Mouse (Mus musculus) heart, embryonic 14.5 days (tissue): Measurements from ENCODE around the gene Sh3rf1. TPM values are rescaled to one million over a fixed set of nuclear protein-coding genes. Genes with fewer than 3 reads are reported as not detected.

Experiments used
- ATAC-seq: fragments of 200-750 bp; cut with Nextera tagmentation; 2 replicates; pipeline ENCODE4 v1.8.0; 2017; ENCODE audit warnings: low read depth, moderate TSS enrichment; ENCODE audit not compliant: insufficient number of reproducible peaks, insufficient read depth, low FRiP score
- H3K27ac ChIP-seq, 2 experiments: fragments of 200-500 bp in 1 of 2; fragments of 300-500 bp in 1 of 2; sonication (generic) in 1 of 2; replicated peaks in 1 of 2; 2 replicates each; pipeline ENCODE4 v1.5.1; 2012 to 2014; ENCODE audit warnings: low read depth in 2 of 2, low read length in 2 of 2, control low read depth in 1 of 2, mild to moderate bottlenecking in 1 of 2, mixed read lengths in 1 of 2; ENCODE audit not compliant: control insufficient read depth in 1 of 2, insufficient read depth in 1 of 2
- H3K27me3 ChIP-seq: fragments of 300-500 bp; sonication (generic); 2 replicates; pipeline ENCODE4 v1.6.1; 2014; ENCODE audit warnings: mild to moderate bottlenecking, low read length, control low read depth; ENCODE audit not compliant: control insufficient read depth, insufficient read depth
- H3K36me3 ChIP-seq: fragments of 300-500 bp; sonication (generic); 2 replicates; pipeline ENCODE4 v1.6.1; 2014; ENCODE audit warnings: mild to moderate bottlenecking, control low read depth, low read length, mixed read lengths; ENCODE audit not compliant: control insufficient read depth, insufficient read depth
- H3K4me1 ChIP-seq, 2 experiments: fragments of 200-500 bp in 1 of 2; fragments of 300-500 bp in 1 of 2; sonication (generic) in 1 of 2; 2 replicates each; pipeline ENCODE4 v1.6.1; 2012 to 2014; ENCODE audit warnings: low read length in 2 of 2, control low read depth in 1 of 2, mixed read lengths in 1 of 2; ENCODE audit not compliant: control insufficient read depth in 2 of 2, insufficient read depth in 2 of 2
- H3K4me2 ChIP-seq: fragments of 300-500 bp; sonication (generic); 2 replicates; pipeline ENCODE4 v1.6.1; 2014; ENCODE audit warnings: mild to moderate bottlenecking, low read length
- H3K4me3 ChIP-seq, 2 experiments: fragments of 200-500 bp in 1 of 2; fragments of 300-500 bp in 1 of 2; sonication (generic) in 1 of 2; 2 replicates each; pipeline ENCODE4 v1.5.1; 2012 to 2014; ENCODE audit warnings: low read length in 2 of 2, mild to moderate bottlenecking in 2 of 2, control low read depth in 1 of 2, low read depth in 1 of 2, moderate library complexity in 1 of 2; ENCODE audit not compliant: control insufficient read depth in 1 of 2, insufficient read depth in 1 of 2
- H3K9ac ChIP-seq: fragments of 300-500 bp; sonication (generic); 2 replicates; pipeline ENCODE4 v1.6.1; 2014; ENCODE audit warnings: mild to moderate bottlenecking, low read length
- H3K9me3 ChIP-seq: fragments of 300-500 bp; sonication (generic); 2 replicates; pipeline ENCODE4 v1.6.1; 2016; ENCODE audit warnings: low read length, control low read depth; ENCODE audit not compliant: control insufficient read depth
- WGBS: fragments of 180-500 bp; shearing (Covaris S2); extraction: QIAGEN DNeasy Blood & Tissue Kit; methylation state at CpG from one replicate; pipeline ENCODE4 v1.1.7; 2014; 5-methylcytosine and 5-hydroxymethylcytosine counted together
- polyA plus RNA-seq: library from polyadenylated mRNA; unstranded; fragments of >200 nt; fragmentation: Nextera tagmentation; extraction: Ambion mirVana; gene quantifications from 2 replicates; pipeline ENCODE4 v1.2.1, GENCODE M21; 2014

Sh3rf1 gene
- polyA plus RNA-seq, 1 experiment from 2014 or later = 4.9 TPM

GRCm38 (mm10) chr8:61348029-61348428 lies 124.4 kb downstream of the Sh3rf1 start:
- 64% methylated on average over 5 of the region's 5 CpGs for WGBS
- no peak overlapping the region for H3K27ac ChIP-seq
- peaks cover 3% of the 10 kb centered on the region; the same call in 1 of the 2 replicates for H3K36me3 ChIP-seq
- H3K4me3 ChIP-seq = no peak overlapping the region
- no peak overlapping the region for H3K4me2 ChIP-seq
- peaks cover 9 to 12% of the 10 kb centered on the region in 2 experiments for H3K4me1 ChIP-seq
- 0 out of 2 replicates have a peak overlapping the region, but pooled peaks have one; percentile 34 for H3K9ac ChIP-seq
- H3K27me3 ChIP-seq = no peaks in the 10 kb centered on the region
- no peaks in the 10 kb centered on the region for H3K9me3 ChIP-seq
- no peak for ATAC-seq

- no peak overlapping the region for H3K27ac ChIP-seq
- 14% methylated on average over 8 of the region's 8 CpGs for WGBS
- no peak overlapping the region for H3K9ac ChIP-seq
- no peak for ATAC-seq
- no peak overlapping the region for H3K4me3 ChIP-seq
- peaks cover 9 to 12% of the 10 kb centered on the region in 2 experiments for H3K4me1 ChIP-seq
- H3K9me3 ChIP-seq = no peaks in the 10 kb centered on the region
- peaks cover 3% of the 10 kb centered on the region; the same call in 1 of the 2 replicates for H3K36me3 ChIP-seq
- H3K27me3 ChIP-seq = no peaks in the 10 kb centered on the region
- no peak overlapping the region for H3K4me2 ChIP-seq
These were observed 124.8 kb downstream of the Sh3rf1 start for GRCm38 (mm10) chr8:61348518-61348917.

DNA sequence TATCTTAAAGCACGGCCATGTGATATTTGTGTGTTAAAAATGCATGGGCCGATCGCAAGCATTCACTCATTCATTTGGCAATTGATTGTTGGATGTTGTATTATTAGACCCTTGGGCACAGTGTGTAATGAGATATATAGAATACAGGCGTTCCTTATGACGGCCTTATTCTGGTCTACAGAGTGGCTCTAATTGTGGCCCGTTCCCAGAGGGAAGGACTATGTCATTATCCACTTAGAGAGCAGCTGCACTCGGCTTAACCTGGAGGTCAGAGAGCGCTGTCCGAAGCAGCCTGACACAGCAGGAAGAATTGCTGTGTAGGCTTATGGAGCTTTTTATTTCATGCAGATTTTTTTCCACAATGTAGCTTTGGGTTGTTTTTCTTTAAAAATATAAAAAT lies 126.8 kb downstream of the Sh3rf1 start:
- H3K9me3 ChIP-seq = no peaks in the 10 kb centered on the region
- no peak overlapping the region for H3K4me3 ChIP-seq
- H3K36me3 ChIP-seq = peaks cover 3% of the 10 kb centered on the region; the same call in 1 of the 2 replicates
- peaks cover 9 to 12% of the 10 kb centered on the region in 2 experiments for H3K4me1 ChIP-seq
- H3K27me3 ChIP-seq = no peaks in the 10 kb centered on the region
- H3K27ac ChIP-seq = no peak overlapping the region
- H3K9ac ChIP-seq = no peak overlapping the region
- no peak for ATAC-seq
- WGBS = 78% methylated on average over 9 of the region's 9 CpGs
- no peak overlapping the region for H3K4me2 ChIP-seq

DNA sequence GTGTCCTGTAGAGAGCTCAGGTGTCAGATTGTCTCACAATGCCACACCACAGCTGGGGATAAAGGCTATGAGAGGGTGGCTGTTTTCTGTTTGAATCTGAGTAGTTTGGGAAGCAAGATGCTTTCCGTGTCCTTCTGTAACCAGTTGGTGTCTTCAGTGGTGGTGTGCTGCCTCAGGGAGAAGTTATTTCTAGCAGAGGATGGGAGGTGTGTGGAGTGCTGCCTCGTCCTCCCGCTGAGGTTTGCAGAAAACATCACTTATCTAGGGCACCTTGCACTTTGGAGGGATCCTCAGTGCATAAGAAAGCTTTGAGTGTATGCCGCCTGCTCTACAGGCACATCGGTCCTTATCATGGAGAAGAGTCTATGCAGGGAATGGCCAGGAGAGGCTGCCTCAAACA lies 128.0 kb downstream of the Sh3rf1 start:
- Histone ChIP-seq H3K4me2 (no peak overlapping the region), H3K36me3 (peaks cover 3% of the 10 kb centered on the region; the same call in 1 of the 2 replicates), H3K9me3 (no peaks in the 10 kb centered on the region), H3K4me3 (no peak overlapping the region), H3K4me1 (peaks cover 9 to 16% of the 10 kb centered on the region in 2 experiments), H3K27ac (no peak overlapping the region), H3K27me3 (no peaks in the 10 kb centered on the region), H3K9ac (no peak overlapping the region)
- WGBS = 53% methylated on average over 5 of the region's 5 CpGs
- ATAC-seq = no peak

GRCm38 (mm10) chr8:61355503-61355902 lies 131.8 kb downstream of the Sh3rf1 start:
- no peak for ATAC-seq
- Histone ChIP-seq H3K4me3 (no peak overlapping the region), H3K36me3 (no peaks in the 10 kb centered on the region), H3K27ac (no peak overlapping the region), H3K4me2 (no peak overlapping the region), H3K9me3 (no peaks in the 10 kb centered on the region), H3K4me1 (peaks cover 8 to 24% of the 10 kb centered on the region in 2 experiments), H3K27me3 (no peaks in the 10 kb centered on the region), H3K9ac (no peak overlapping the region)
- WGBS = 79% methylated on average over 5 of the region's 5 CpGs

GRCm38 (mm10) chr8:61359004-61359403 lies 135.3 kb downstream of the Sh3rf1 start:
- 13% methylated on average over 8 of the region's 8 CpGs for WGBS
- Histone ChIP-seq H3K4me1 (peaks cover 8 to 25% of the 10 kb centered on the region in 2 experiments), H3K36me3 (no peaks in the 10 kb centered on the region; the same call in 1 of the 2 replicates), H3K4me2 (peak overlapping the region; percentile 61; the same call in 1 of the 2 replicates), H3K27me3 (no peaks in the 10 kb centered on the region), H3K9me3 (no peaks in the 10 kb centered on the region), H3K9ac (no peak overlapping the region), H3K27ac (no peak overlapping the region), H3K4me3 (no peak overlapping the region)
- no peak for ATAC-seq

GRCm38 (mm10) chr8:61359851-61360272 lies 136.2 kb downstream of the Sh3rf1 start:
- no peak overlapping the region for H3K27ac ChIP-seq
- H3K9ac ChIP-seq = peak overlapping the region; percentile 46
- H3K4me3 ChIP-seq = peak overlapping the region in 1 of 2 experiments; percentile 3; a peak in 1 of 4 replicates
- H3K9me3 ChIP-seq = no peaks in the 10 kb centered on the region
- peak overlapping the region; percentile 61 for H3K4me2 ChIP-seq
- ATAC-seq = no peak
- peaks cover 2% of the 10 kb centered on the region; the same call in 1 of the 2 replicates for H3K36me3 ChIP-seq
- 30% methylated on average over 10 of the region's 10 CpGs for WGBS
- peaks cover 8 to 25% of the 10 kb centered on the region in 2 experiments for H3K4me1 ChIP-seq
- no peaks in the 10 kb centered on the region for H3K27me3 ChIP-seq

- H3K4me2 ChIP-seq = peak overlapping the region; percentile 61
These were observed 136.7 kb downstream of the Sh3rf1 start for GRCm38 (mm10) chr8:61360362-61360761.

More at GRCm38 (mm10) chr8:61360362-61360761, 136.7 kb downstream of the Sh3rf1 start:
- no peak for ATAC-seq
- WGBS = 82% methylated on average over 4 of the region's 4 CpGs
- H3K4me1 ChIP-seq = peaks cover 8 to 25% of the 10 kb centered on the region in 2 experiments
- peaks cover 4% of the 10 kb centered on the region; the same call in 1 of the 2 replicates for H3K36me3 ChIP-seq
- no peak overlapping the region for H3K9ac ChIP-seq
- no peak overlapping the region for H3K4me3 ChIP-seq
- H3K27me3 ChIP-seq = no peaks in the 10 kb centered on the region
- H3K27ac ChIP-seq = no peak overlapping the region
- H3K9me3 ChIP-seq = no peaks in the 10 kb centered on the region
